Mouse (Mus musculus) layer of hippocampus, postnatal 36 days (tissue): ENCODE results near the gene Pitx1. TPM values are rescaled to one million over a fixed set of nuclear protein-coding genes. Genes with fewer than 3 reads are reported as not detected.

Experiments
- DNase-seq, 2 experiments: peaks; one replicate each; pipeline ENCODE4 v3.0.0; 2022
- total RNA-seq, 2 experiments: library from RNA; stranded (reverse); gene quantifications; 2 replicates each; pipeline ENCODE4 v1.2.3; 2021

Gene Pitx1
- total RNA-seq, 2 experiments from 2014 or later = not detected

- DNase-seq = no peak
Observed at GRCm38 (mm10) chr13:55775056-55775455, 60.9 kb downstream of the Pitx1 start.

Other genes with a start within 250 kb of the Pitx1 start
- gene B4galt7, start 236.3 kb downstream of the Pitx1 start, total RNA-seq = 10 to 100 TPM; 23.6 to 25.0 TPM
- 10 to 100 TPM; 44.2 to 47.9 TPM for gene Caml, start 213.2 kb downstream of the Pitx1 start, total RNA-seq
- gene Ddx46, start 201.2 kb downstream of the Pitx1 start, total RNA-seq = 10 to 100 TPM; 47.4 to 52.6 TPM
- gene B230219D22Rik, start 143.1 kb downstream of the Pitx1 start, total RNA-seq = 10 to 100 TPM; 80.7 to 84.1 TPM
- gene Txndc15, start 121.5 kb downstream of the Pitx1 start, total RNA-seq = 10 to 100 TPM; 74.8 to 78.1 TPM
- gene Pcbd2, start 108.8 kb downstream of the Pitx1 start, total RNA-seq = 10 to 100 TPM; 32.5 to 35.4 TPM
- gene Catsper3, start 51.6 kb downstream of the Pitx1 start, total RNA-seq = under 1 TPM in 1 of 2 experiments, not detected in 1; 0.38 TPM